Mouse (Mus musculus) heart, postnatal 14 days (tissue): ENCODE measurements around the gene Krt36. TPM values are rescaled to one million over a fixed set of nuclear protein-coding genes. Genes with fewer than 3 reads are reported as not detected.

Experiments
- DNase-seq, 2 experiments: peaks; one replicate each; pipeline ENCODE4 v3.0.0; 2021 to 2022
- intact Hi-C: fragments of 180-260 bp; cut with DNase I; formaldehyde crosslinking; loops from one replicate; pipeline ENCODE4 v1.15.1; 2025
- long read RNA-seq, 2 experiments: library from polyadenylated mRNA; stranded (forward); transcript quantifications; one replicate each; pipeline ENCODE4 v2.0.0; 2021
- total RNA-seq, 2 experiments: library from RNA; stranded (reverse); gene quantifications; 2 replicates each; pipeline ENCODE4 v1.2.3; 2021

The Krt36 gene
- under 1 TPM in 1 of 2 experiments, not detected in 1; 0.17 TPM for total RNA-seq
- long read RNA-seq, experiment 1, result 0 reads
- long read RNA-seq, experiment 2, result 0 reads

DNA sequence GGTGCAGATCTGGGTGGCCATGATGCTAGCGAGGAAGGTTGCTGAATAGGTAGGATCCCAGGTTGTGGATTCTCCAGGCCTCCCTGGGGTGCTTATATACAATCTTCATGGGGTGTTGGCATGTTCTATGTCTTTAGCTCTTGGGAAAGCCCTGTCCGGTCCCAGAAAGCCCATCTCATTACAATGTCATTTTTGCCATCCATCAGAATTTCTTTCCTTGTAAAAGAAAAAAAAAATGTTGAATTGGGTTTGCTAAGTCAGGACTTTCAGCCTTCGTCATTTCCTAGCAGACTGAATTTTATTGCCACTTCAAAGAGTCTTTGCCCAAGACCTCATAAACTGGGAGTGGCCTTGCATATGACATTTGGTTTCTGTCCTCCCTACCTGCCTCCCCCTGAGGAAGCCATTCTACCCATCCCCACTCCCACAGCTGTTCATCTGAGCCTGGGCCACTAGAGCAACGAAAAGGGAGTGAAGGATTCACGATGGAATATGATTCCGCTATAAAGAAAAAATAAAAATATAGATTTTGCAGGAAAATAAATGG, at the start of gene Krt36:
Gene Krt36, minus strand, starts transcription at position 51 of the 547 bp plus-strand sequence.
- DNase-seq, result no peak
- intact Hi-C loops, result no loop called here

- intact Hi-C loops, result no loop called here
- no peak for DNase-seq
Observed at GRCm38 (mm10) chr11:100148615-100149330, 43.3 kb upstream of the Krt36 start, which contains the start of gene Krt19. Gene Krt19 (minus strand): TSS chr11:100148665.

DNA sequence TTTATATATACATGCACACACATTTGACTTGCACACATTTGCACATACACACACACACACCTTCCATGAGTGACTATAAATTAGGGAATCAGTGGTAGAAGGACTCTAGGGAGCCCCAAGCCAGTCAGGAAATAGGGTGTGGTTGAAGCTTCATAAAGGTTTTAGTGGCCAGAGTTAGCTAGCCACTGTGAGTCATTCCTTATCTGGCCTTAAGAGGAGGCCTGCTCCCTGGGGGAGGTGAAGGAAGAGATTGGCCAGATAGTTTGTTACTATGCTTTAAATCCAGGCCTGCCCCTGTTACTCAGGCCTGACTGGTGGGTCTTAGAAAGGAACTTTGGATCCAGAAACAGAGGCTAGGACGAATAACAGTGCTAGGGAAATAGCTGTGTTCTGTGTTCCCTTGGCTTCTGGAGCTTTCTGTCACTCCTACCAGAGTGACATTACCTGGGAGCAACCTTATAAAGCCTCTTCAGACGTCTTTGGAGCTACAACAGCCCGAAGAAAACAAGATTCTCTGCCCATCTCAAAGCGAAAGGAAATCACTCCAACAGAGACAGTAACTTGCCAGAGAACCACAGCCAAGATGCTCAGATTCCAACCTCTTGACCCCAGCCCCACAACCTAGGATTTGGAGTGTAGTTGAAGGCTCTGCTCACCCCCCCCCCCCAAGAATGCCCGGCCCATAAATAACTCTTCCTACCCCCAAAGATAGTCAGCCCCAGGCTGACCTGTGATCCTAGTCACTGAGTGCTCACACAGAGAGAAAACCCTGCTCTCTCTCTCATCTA, 42.3 kb upstream of the Krt36 start:
- no peak for DNase-seq
- intact Hi-C loops, result no loop called here

- no peak for DNase-seq
- intact Hi-C loops, result no loop called here
Observed at GRCm38 (mm10) chr11:100145858-100146560, 40.6 kb upstream of the Krt36 start.

- intact Hi-C loops, result no loop called here
- DNase-seq, result no peak
Observed at GRCm38 (mm10) chr11:100145104-100145503, 39.7 kb upstream of the Krt36 start.

DNA sequence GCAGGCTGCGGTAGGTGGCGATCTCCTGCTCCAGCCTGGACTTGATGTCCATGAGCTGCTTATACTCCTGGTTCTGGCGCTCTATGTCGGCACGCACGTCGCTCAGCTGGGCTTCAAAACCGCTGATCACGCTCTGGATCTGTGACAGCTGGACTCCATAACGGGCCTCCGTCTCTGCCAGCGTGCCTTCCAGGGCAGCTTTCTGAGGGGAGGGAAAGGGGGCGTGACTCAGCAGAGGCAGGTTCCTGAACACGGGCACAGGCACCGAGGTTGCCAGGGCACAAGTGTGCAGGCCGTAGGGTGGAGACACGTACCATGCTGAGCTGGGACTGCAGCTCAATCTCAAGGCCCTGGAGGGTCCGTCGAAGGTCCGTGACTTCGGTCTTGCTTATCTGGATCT, 35.5 kb upstream of the Krt36 start:
- no peak for DNase-seq

GRCm38 (mm10) chr11:100139391-100139790, 34.0 kb upstream of the Krt36 start:
- intact Hi-C loops, result no loop called here
- no peak for DNase-seq

More for the DNA sequence above, 35.5 kb upstream of the Krt36 start:
- intact Hi-C loops, result no loop called here

- DNase-seq, result no peak
- intact Hi-C loops, result no loop called here
Observed at GRCm38 (mm10) chr11:100138809-100139208, 33.4 kb upstream of the Krt36 start.

GRCm38 (mm10) chr11:100137693-100138092, 32.3 kb upstream of the Krt36 start:
- intact Hi-C loops, result no loop called here
- no peak for DNase-seq

GRCm38 (mm10) chr11:100136559-100136958, 31.1 kb upstream of the Krt36 start:
- DNase-seq, result no peak
- intact Hi-C loops, result no loop called here

GRCm38 (mm10) chr11:100135731-100136130, 30.3 kb upstream of the Krt36 start, which contains the start of gene Krt15:
Gene Krt15 (minus strand): TSS chr11:100135928.
- intact Hi-C loops, result no loop called here
- DNase-seq, result no peak

DNA sequence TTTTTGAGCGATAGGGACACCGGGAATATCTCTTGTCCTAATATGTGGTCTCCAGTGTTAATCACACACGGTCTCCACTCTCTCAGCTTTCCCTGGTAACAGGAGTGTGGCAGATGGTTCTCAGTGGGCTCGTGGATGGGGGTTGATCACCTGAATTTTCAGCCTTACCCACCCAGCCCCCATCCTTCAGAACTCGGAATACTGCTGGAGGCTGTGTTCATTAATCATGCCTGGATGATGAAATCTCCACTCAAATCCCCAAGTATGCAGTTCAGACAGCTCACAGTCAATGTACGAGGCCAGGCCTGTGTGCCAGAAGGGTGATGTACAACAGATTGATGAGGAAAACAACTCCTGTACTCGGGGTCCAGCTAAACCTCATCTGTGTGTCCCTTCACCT, 19.5 kb upstream of the Krt36 start:
- intact Hi-C loops, result no loop called here
- DNase-seq, result no peak

GRCm38 (mm10) chr11:100121466-100121865, 16.0 kb upstream of the Krt36 start, which contains the start of gene Krt13:
Gene Krt13 (minus strand): TSS chr11:100121566.
- DNase-seq, result no peak
- intact Hi-C loops, result no loop called here

- intact Hi-C loops, result no loop called here
- no peak for DNase-seq
Observed at GRCm38 (mm10) chr11:100120331-100120730, 14.9 kb upstream of the Krt36 start.

- intact Hi-C loops, result no loop called here
- DNase-seq, result no peak
Observed at GRCm38 (mm10) chr11:100113742-100114029, 8.3 kb upstream of the Krt36 start.

DNA sequence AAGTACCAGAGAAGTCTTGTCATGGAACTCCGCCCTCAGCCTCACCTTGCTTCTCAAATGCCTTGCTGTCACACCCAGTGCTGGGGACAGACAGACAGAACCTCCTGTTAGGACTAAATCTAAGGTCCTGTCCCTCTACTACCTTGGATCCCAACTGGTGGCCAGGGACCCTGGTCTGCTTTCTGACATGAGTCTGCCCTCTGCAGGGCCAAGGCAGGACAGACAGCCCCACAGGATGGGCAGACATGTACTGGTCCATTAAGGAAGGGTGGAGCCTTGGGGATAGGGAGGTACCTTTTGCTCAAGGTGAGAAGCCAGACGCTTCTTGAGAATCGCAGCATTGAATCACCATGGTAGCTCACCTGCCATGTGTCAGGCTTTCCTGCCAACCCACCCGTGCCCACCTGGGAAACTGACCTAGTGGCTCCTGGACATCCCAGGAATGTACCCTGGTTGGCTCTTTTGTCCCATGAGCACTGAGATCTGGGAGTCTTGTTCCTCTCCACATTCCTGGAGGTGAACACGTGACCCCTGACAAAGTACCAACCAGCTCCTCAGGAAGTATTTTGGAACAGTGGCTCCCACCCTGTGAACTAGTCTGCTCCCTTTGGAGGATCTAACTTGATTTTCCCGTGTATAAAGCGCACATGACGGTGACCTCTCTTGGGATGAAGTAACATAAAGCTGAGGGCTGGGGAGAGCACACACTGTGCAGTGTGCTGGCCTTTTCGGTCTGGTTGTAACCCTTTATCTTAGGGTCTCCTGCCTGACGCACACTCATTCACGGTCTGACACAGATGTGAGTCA, 7.7 kb upstream of the Krt36 start:
- intact Hi-C loops, result no loop called here
- DNase-seq, result no peak

GRCm38 (mm10) chr11:100102693-100103429, 2.6 kb downstream of the Krt36 start:
- no peak for DNase-seq
- intact Hi-C loops, result no loop called here

GRCm38 (mm10) chr11:100100391-100100790, 5.0 kb downstream of the Krt36 start:
- intact Hi-C loops, result no loop called here
- no peak for DNase-seq

- no peak for DNase-seq
Observed at GRCm38 (mm10) chr11:100097819-100098218, 7.6 kb downstream of the Krt36 start.

More at GRCm38 (mm10) chr11:100097819-100098218, 7.6 kb downstream of the Krt36 start:
- intact Hi-C loops, result no loop called here
